In the genomic region with DNA sequence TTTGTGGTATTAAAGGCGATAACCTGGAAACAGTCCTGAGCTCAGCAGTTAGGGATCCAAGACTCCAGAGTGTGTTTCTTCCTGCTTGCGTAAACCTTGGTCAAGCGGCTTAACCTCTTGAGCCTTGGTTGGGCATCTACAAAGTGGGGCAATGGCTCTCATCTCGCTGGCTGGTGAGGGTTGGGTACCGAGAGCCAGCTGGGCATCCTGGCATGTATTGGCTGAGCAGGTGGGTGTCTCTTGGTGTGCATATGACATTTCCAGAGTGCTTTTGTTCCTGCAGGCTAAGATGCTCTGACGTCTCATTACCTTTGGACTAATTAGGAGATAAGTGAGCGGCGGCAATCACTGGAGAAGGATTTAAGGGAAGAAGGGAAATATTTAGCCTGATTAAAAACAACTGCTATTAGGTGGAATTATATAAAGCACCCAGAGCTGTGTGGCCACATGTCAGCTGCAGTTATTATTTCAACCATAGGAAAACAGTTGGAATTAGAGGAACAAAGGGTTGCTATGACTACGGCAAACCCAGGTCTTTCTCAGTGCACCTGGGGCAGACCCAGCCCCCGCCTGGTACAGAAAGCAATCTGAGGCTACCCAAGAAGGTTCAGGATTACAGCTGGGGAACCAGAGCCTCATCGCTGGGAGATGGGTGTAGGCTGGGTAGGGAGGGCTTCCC, we compare ENCODE assay signal across 9 mouse cellular contexts. TPM values are rescaled to one million over a fixed set of nuclear protein-coding genes. Genes with fewer than 3 reads are reported as not detected.
DNase-seq lines count a peak whose midpoint lies in the region; ATAC-seq and TF ChIP-seq lines count a peak whose summit lies in the region.
"Had no signal": no experiment of that assay in that cellular context is flagged by ENCODE, and none has a peak within 500 bp of the region (broad histone marks: within the 10 kb centered on the region; RNA-seq: fewer than 3 reads in every experiment).

No protein-coding gene starts in this region.

- no peaks in the 10 kb centered on the region for H3K9me3 ChIP-seq in hindbrain, embryonic 10.5 days
- no peaks in the 10 kb centered on the region for H3K9me3 ChIP-seq in hindbrain, embryonic 11.5 days (ENCODE audit: control insufficient read depth, low read length)
- no peaks in the 10 kb centered on the region for H3K9me3 ChIP-seq in ES-Bruce4 (replicated peaks; ENCODE audit: control insufficient read depth, insufficient read depth, low read length, poor library complexity, severe bottlenecking)
- no peaks in the 10 kb centered on the region for H3K9me3 ChIP-seq in embryonic facial prominence, embryonic 15.5 days (replicated peaks)
- H3K9me3 ChIP-seq in kidney, embryonic 15.5 days (replicated peaks), result no peaks in the 10 kb centered on the region

- no peak for DNase-seq in hindbrain, embryonic 10.5 days (ENCODE audit: low spot score)
- DNase-seq in hindbrain, embryonic 11.5 days (ENCODE audit: low spot score), result no peak
- no peak for DNase-seq in testis, postnatal 14 days (ENCODE audit: low spot score)
- DNase-seq in heart, postnatal 10 days, result no peak

- H3K4me1 ChIP-seq in hindbrain, embryonic 10.5 days (replicated peaks), result peaks cover 66% of the 10 kb centered on the region
- peaks cover 12% of the 10 kb centered on the region for H3K4me1 ChIP-seq in hindbrain, embryonic 11.5 days (replicated peaks; ENCODE audit: control insufficient read depth, insufficient read depth, low read length)
- H3K4me1 ChIP-seq in ES-Bruce4 (ENCODE audit: control insufficient read depth, insufficient read depth, low read length), result peaks cover 12% of the 10 kb centered on the region
- peaks cover 27% of the 10 kb centered on the region for H3K4me1 ChIP-seq in embryonic facial prominence, embryonic 15.5 days
- peaks cover 46% of the 10 kb centered on the region for H3K4me1 ChIP-seq in kidney, embryonic 15.5 days

- no peak for TF ChIP-seq CTCF in ES-Bruce4 (IDR thresholded peaks at IDR 0.05; ENCODE audit: low read depth, low read length)

- H3K9ac ChIP-seq in hindbrain, embryonic 11.5 days (ENCODE audit: low read depth, low read length), result no peak overlapping the region
- H3K9ac ChIP-seq in ES-Bruce4 (ENCODE audit: low read depth, poor library complexity, severe bottlenecking), result no peak overlapping the region
- H3K9ac ChIP-seq in embryonic facial prominence, embryonic 15.5 days, result no peak overlapping the region
- H3K9ac ChIP-seq in kidney, embryonic 15.5 days, result no peak overlapping the region

- no peak for TF ChIP-seq POLR2A in ES-Bruce4 (IDR thresholded peaks at IDR 0.05; ENCODE audit: insufficient read depth, low read length)

- no peaks in the 10 kb centered on the region for H3K27me3 ChIP-seq in hindbrain, embryonic 10.5 days (ENCODE audit: insufficient read depth, poor library complexity, severe bottlenecking)
- H3K27me3 ChIP-seq in hindbrain, embryonic 11.5 days (ENCODE audit: control insufficient read depth, insufficient read depth, low read length), result no peaks in the 10 kb centered on the region
- H3K27me3 ChIP-seq in ES-Bruce4 (ENCODE audit: control insufficient read depth, insufficient read depth, low read length, poor library complexity, severe bottlenecking), result no peaks in the 10 kb centered on the region
- no peaks in the 10 kb centered on the region for H3K27me3 ChIP-seq in embryonic facial prominence, embryonic 15.5 days
- H3K27me3 ChIP-seq in kidney, embryonic 15.5 days, result no peaks in the 10 kb centered on the region

- peaks cover 64% of the 10 kb centered on the region for H3K36me3 ChIP-seq in hindbrain, embryonic 10.5 days
- H3K36me3 ChIP-seq in hindbrain, embryonic 11.5 days (ENCODE audit: control insufficient read depth, insufficient read depth, low read length), result no peaks in the 10 kb centered on the region
- H3K36me3 ChIP-seq in ES-Bruce4 (ENCODE audit: control insufficient read depth, insufficient read depth, low read length, poor library complexity, severe bottlenecking), result peaks cover 9% of the 10 kb centered on the region
- H3K36me3 ChIP-seq in embryonic facial prominence, embryonic 15.5 days, result peaks cover 42% of the 10 kb centered on the region
- peaks cover 60% of the 10 kb centered on the region for H3K36me3 ChIP-seq in kidney, embryonic 15.5 days

- intact Hi-C loops in heart, postnatal 10 days (cut with DNase I), result no loop called here

- WGBS in hindbrain, embryonic 10.5 days, result 95% methylated on average over 11 of the region's 11 CpGs
- 92% methylated on average over 11 of the region's 11 CpGs for WGBS in hindbrain, embryonic 11.5 days
- 76% methylated on average over 11 of the region's 11 CpGs for WGBS in embryonic facial prominence, embryonic 15.5 days
- WGBS in kidney, embryonic 15.5 days, result 94% methylated on average over 11 of the region's 11 CpGs

- no peak for TF ChIP-seq EP300 in ES-Bruce4 (IDR thresholded peaks at IDR 0.05; ENCODE audit: insufficient read depth, low read depth, low read length)

- 0 out of 2 replicates have a peak overlapping the region, but pooled peaks have one; percentile 43 for H3K27ac ChIP-seq in hindbrain, embryonic 10.5 days
- no peak overlapping the region for H3K27ac ChIP-seq in hindbrain, embryonic 11.5 days (ENCODE audit: low read depth, low read length)
- H3K27ac ChIP-seq in ES-Bruce4 (ENCODE audit: insufficient read depth, low read length), result 0 out of 2 replicates have a peak overlapping the region, but pooled peaks have one; percentile 3
- no peak overlapping the region; the same call in 1 of the 2 replicates for H3K27ac ChIP-seq in embryonic facial prominence, embryonic 15.5 days (replicated peaks)
- peak overlapping the region; percentile 54; the same call in 1 of the 2 replicates for H3K27ac ChIP-seq in kidney, embryonic 15.5 days

- ATAC-seq in hindbrain, embryonic 11.5 days (ENCODE audit: low FRiP score), result no peak
- ATAC-seq in embryonic facial prominence, embryonic 15.5 days (ENCODE audit: insufficient number of reproducible peaks, low FRiP score, low TSS enrichment, low read depth), result peak; percentile 37; the same call in 1 of the 2 replicates
- no peak for ATAC-seq in kidney, embryonic 15.5 days (replicated peaks; ENCODE audit: low FRiP score)
- ATAC-seq in megakaryocyte-erythroid progenitor cell, adult 5-6 weeks (replicated peaks; ENCODE audit: low FRiP score, low TSS enrichment, poor library complexity, severe bottlenecking), result no peak

- H3K4me3 ChIP-seq in hindbrain, embryonic 10.5 days, result no peak overlapping the region
- H3K4me3 ChIP-seq in hindbrain, embryonic 11.5 days (ENCODE audit: low read depth, low read length), result no peak overlapping the region
- H3K4me3 ChIP-seq in ES-Bruce4 (ENCODE audit: low read depth, low read length), result no peak overlapping the region
- no peak overlapping the region for H3K4me3 ChIP-seq in embryonic facial prominence, embryonic 15.5 days (replicated peaks)
- H3K4me3 ChIP-seq in kidney, embryonic 15.5 days (replicated peaks), result no peak overlapping the region

- H3K4me2 ChIP-seq in hindbrain, embryonic 11.5 days (replicated peaks; ENCODE audit: low read depth, low read length), result no peak overlapping the region
- H3K4me2 ChIP-seq in embryonic facial prominence, embryonic 15.5 days (replicated peaks), result no peak overlapping the region
- H3K4me2 ChIP-seq in kidney, embryonic 15.5 days, result no peak overlapping the region
- H3K4me2 ChIP-seq: liver, embryonic 11.5 days had no signal

RNA-seq across cellular contexts. Expression of a gene that starts 24.2 kb away (rescaled TPM):
- polyA plus RNA-seq in hindbrain, embryonic 10.5 days (2016; fragmentation: Nextera tagmentation; extraction: Ambion mirVana), result 58.9 and 60.0 TPM in 2 replicates
- 46.6 and 64.0 TPM in 2 replicates for polyA plus RNA-seq in hindbrain, embryonic 11.5 days (2014; fragmentation: Nextera tagmentation; extraction: Ambion mirVana)
- polyA plus RNA-seq in ES-Bruce4 (2011; ENCODE audit: insufficient read depth, insufficient read length, low read depth, missing spikeins), result 109 and 114 TPM in 2 replicates
- polyA plus RNA-seq in embryonic facial prominence, embryonic 15.5 days (2015; fragmentation: Nextera tagmentation; extraction: Ambion mirVana), result 61.6 and 77.5 TPM in 2 replicates
- 84.0 and 87.2 TPM in 2 replicates for polyA plus RNA-seq in kidney, embryonic 15.5 days (2015; fragmentation: Nextera tagmentation; extraction: Ambion mirVana)
- total RNA-seq in megakaryocyte-erythroid progenitor cell, adult 5-6 weeks (2014; fragmentation: Nextera tagmentation), result 34.0 and 48.8 TPM in 2 replicates
- total RNA-seq in megakaryocyte-erythroid progenitor cell, adult 5-6 weeks (2017), result 19.8 and 21.3 TPM in 2 replicates
- total RNA-seq in heart, postnatal 10 days (2021), result 100 to 1,000 TPM; 160 to 173 TPM

Comparison
In these comparisons a context has a peak if more than half of its experiments do, and no peak if none do; other contexts are left out.
1. H3K27ac ChIP-seq: peak in hindbrain, embryonic 10.5 days (single experiment), ES-Bruce4 (single experiment) and kidney, embryonic 15.5 days (single experiment); none in hindbrain, embryonic 11.5 days (single experiment) and embryonic facial prominence, embryonic 15.5 days (single experiment).